Mouse (Mus musculus): Measurements from ENCODE around the gene Ccpg1os. TPM values are rescaled to one million over a fixed set of nuclear protein-coding genes. Genes with fewer than 3 reads are reported as not detected.

Ccpg1os gene
- polyA plus RNA-seq, 1 experiment from 2014 or later = 13.5 TPM

DNA sequence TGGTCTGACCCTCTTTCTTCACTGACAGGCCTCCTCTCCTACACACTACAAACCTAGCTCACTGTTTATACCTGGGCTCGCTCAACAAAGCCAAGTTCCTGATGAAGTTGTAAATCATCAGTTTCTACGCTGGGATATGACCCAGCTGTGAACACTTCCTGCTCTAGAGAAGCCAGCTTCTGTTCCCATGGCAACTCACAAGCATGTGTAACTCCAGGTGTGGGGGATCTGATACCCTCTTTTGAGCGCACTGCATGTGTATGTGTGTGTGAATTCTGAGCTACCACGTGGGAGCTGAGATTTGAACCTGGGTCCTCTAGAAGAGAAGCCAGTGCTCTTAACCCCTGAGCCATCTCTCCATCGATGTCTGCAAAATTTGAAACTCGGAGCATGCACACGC is 35.6 kb downstream of the Ccpg1os start:
- WGBS (ENCODE audit: insufficient replicate concordance) = 71% methylated on average over 7 of the region's 7 CpGs
- Histone ChIP-seq H3K27ac (ENCODE audit: low read depth, low read length) (no peak overlapping the region), H3K36me3 (ENCODE audit: control insufficient read depth, insufficient read depth, low read length) (peaks cover 3% of the 10 kb centered on the region; the same call in 1 of the 2 replicates), H3K9ac (ENCODE audit: low read depth, low read length) (no peak overlapping the region), H3K9me3 (replicated peaks; ENCODE audit: control insufficient read depth, low read length) (no peaks in the 10 kb centered on the region), H3K4me1 (ENCODE audit: control insufficient read depth, insufficient read depth, low read length) (no peaks in the 10 kb centered on the region), H3K4me2 (no peak overlapping the region), H3K4me3 (ENCODE audit: low read depth, low read length) (no peak overlapping the region), H3K27me3 (ENCODE audit: control insufficient read depth, insufficient read depth, low read length) (no peaks in the 10 kb centered on the region)
- ATAC-seq (replicated peaks; ENCODE audit: insufficient number of reproducible peaks, low FRiP score, low TSS enrichment) = no peak

DNA sequence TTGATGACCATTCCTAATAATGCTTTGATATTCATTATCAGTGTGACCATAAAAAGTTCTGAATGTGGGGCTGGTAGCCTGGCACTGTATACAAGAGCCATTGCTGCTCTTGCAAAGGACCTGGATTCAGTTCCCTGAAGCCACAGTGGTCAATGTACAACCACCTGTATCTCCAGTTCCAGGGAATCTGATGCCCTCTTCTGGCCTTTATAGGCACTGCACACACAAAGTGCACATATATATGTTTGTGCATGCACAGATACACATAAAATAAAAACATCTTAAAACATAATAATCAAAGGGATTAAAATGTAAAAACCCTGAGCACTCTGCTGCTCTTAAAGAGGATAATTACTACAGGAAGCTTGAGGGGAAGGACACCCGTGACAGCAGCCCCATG is 38.2 kb downstream of the Ccpg1os start:
- no peak for ATAC-seq (replicated peaks; ENCODE audit: insufficient number of reproducible peaks, low FRiP score, low TSS enrichment)
- H3K27ac ChIP-seq (ENCODE audit: low read depth, low read length) = no peak overlapping the region
- no peak overlapping the region for H3K4me3 ChIP-seq (ENCODE audit: low read depth, low read length)
- no peak overlapping the region for H3K9ac ChIP-seq (ENCODE audit: low read depth, low read length)
- H3K9me3 ChIP-seq (replicated peaks; ENCODE audit: control insufficient read depth, low read length) = no peaks in the 10 kb centered on the region
- no peaks in the 10 kb centered on the region for H3K4me1 ChIP-seq (ENCODE audit: control insufficient read depth, insufficient read depth, low read length)
- no peak overlapping the region for H3K4me2 ChIP-seq
- WGBS (ENCODE audit: insufficient replicate concordance) = 84% methylated on average over 1 of the region's 1 CpGs
- peaks cover 3% of the 10 kb centered on the region; the same call in 1 of the 2 replicates for H3K36me3 ChIP-seq (ENCODE audit: control insufficient read depth, insufficient read depth, low read length)
- no peaks in the 10 kb centered on the region for H3K27me3 ChIP-seq (ENCODE audit: control insufficient read depth, insufficient read depth, low read length)

DNA sequence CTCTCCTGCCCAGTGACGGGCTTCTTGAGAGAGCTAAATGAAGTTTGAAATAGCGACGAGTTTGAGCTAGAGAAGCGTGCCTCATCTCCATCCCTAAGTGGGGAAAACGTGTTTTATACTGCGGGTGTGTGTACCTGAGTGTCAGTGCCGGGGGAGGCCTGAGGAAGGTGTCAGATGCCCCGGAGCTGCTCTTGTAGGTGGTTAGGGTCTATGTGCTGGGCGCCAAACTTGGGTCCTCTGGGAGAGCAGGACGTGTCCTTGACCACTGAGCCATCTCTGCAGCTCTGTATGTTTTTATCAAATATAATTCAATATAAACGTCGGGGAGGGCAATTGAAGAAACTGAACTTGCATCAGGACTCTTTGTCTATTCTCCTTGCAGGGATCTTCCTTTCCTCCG is 40.9 kb downstream of the Ccpg1os start:
- Histone ChIP-seq H3K27ac (ENCODE audit: low read depth, low read length) (no peak overlapping the region), H3K36me3 (ENCODE audit: control insufficient read depth, insufficient read depth, low read length) (peaks cover 3% of the 10 kb centered on the region; the same call in 1 of the 2 replicates), H3K27me3 (ENCODE audit: control insufficient read depth, insufficient read depth, low read length) (no peaks in the 10 kb centered on the region), H3K9ac (ENCODE audit: low read depth, low read length) (no peak overlapping the region), H3K9me3 (replicated peaks; ENCODE audit: control insufficient read depth, low read length) (no peaks in the 10 kb centered on the region), H3K4me1 (ENCODE audit: control insufficient read depth, insufficient read depth, low read length) (no peaks in the 10 kb centered on the region), H3K4me2 (no peak overlapping the region), H3K4me3 (ENCODE audit: low read depth, low read length) (no peak overlapping the region)
- no peak for ATAC-seq (replicated peaks; ENCODE audit: insufficient number of reproducible peaks, low FRiP score, low TSS enrichment)
- WGBS (ENCODE audit: insufficient replicate concordance) = 80% methylated on average over 13 of the region's 13 CpGs

DNA sequence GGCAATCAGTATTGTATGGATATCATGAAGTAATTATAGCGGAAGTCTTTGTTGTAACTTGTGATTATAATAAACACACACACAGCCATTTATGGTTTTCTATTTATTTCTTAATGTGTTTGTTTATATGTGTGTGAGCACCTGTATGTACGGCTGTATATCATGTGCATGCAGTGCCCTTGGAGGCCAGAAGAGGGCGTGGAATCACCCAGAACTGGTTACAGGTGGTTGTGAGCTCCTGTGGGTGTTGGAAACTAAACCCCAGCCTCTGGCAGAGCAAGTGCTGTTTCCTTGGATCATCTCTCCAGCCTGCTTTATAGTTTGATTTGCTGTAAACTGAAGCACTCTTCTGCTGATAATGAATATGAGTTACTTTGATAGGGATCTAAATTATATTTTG is 41.8 kb downstream of the Ccpg1os start:
- Histone ChIP-seq H3K4me1 (ENCODE audit: control insufficient read depth, insufficient read depth, low read length) (no peaks in the 10 kb centered on the region), H3K27ac (ENCODE audit: low read depth, low read length) (no peak overlapping the region), H3K9me3 (replicated peaks; ENCODE audit: control insufficient read depth, low read length) (no peaks in the 10 kb centered on the region), H3K36me3 (ENCODE audit: control insufficient read depth, insufficient read depth, low read length) (peaks cover 3% of the 10 kb centered on the region; the same call in 1 of the 2 replicates), H3K4me3 (ENCODE audit: low read depth, low read length) (no peak overlapping the region), H3K27me3 (ENCODE audit: control insufficient read depth, insufficient read depth, low read length) (no peaks in the 10 kb centered on the region), H3K9ac (ENCODE audit: low read depth, low read length) (no peak overlapping the region), H3K4me2 (no peak overlapping the region)
- no peak for ATAC-seq (replicated peaks; ENCODE audit: insufficient number of reproducible peaks, low FRiP score, low TSS enrichment)
- 53% methylated on average over 3 of the region's 3 CpGs for WGBS (ENCODE audit: insufficient replicate concordance)

DNA sequence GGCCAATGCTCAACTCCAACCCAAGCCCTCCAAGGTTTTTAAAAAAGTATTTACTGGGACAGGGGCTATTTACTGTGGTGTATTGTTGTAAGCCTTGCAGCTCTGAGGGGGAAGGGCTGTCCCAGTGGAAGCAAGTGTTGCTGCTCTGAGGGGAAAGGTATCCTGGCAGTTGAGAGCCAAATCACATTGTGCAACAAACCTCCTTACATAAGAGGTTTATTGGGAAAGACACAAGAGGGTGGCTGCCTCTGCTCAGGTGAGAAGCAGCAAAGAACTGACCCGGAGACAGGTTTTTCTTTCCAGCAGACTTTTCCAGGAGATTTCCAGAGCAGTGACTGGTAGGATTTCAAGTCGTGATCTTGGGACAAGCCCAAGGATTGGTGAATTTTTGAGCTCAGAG is 48.9 kb downstream of the Ccpg1os start:
- ATAC-seq (replicated peaks; ENCODE audit: insufficient number of reproducible peaks, low FRiP score, low TSS enrichment) = no peak
- Histone ChIP-seq H3K4me2 (no peak overlapping the region), H3K9me3 (replicated peaks; ENCODE audit: control insufficient read depth, low read length) (no peaks in the 10 kb centered on the region), H3K36me3 (ENCODE audit: control insufficient read depth, insufficient read depth, low read length) (no peaks in the 10 kb centered on the region), H3K4me3 (ENCODE audit: low read depth, low read length) (no peak overlapping the region), H3K9ac (ENCODE audit: low read depth, low read length) (no peak overlapping the region), H3K27me3 (ENCODE audit: control insufficient read depth, insufficient read depth, low read length) (no peaks in the 10 kb centered on the region), H3K27ac (ENCODE audit: low read depth, low read length) (no peak overlapping the region), H3K4me1 (ENCODE audit: control insufficient read depth, insufficient read depth, low read length) (no peaks in the 10 kb centered on the region)
- 54% methylated on average over 2 of the region's 2 CpGs for WGBS (ENCODE audit: insufficient replicate concordance)

DNA sequence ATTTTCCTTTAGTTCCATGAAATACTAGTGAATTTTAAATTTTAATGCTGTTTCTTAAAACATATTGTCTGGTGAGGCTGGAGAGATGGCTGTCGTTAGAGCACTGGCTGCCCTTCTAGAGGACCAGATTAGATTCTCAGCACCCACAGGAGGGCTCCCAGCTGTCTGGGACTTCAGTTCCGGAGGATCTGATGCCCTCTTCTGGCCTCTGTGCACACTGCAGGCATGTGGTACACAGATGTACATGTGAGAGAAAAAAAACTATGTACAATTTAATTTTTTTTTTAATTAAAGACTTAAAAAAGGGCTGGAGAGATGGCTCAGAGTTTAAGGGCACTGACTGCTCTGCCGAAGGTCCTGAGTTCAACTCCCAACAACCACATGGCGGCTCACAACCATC is 49.9 kb downstream of the Ccpg1os start:
- H3K4me2 ChIP-seq = no peak overlapping the region
- no peaks in the 10 kb centered on the region for H3K36me3 ChIP-seq (ENCODE audit: control insufficient read depth, insufficient read depth, low read length)
- no peak overlapping the region for H3K9ac ChIP-seq (ENCODE audit: low read depth, low read length)
- WGBS (ENCODE audit: insufficient replicate concordance) = 76% methylated on average over 4 of the region's 4 CpGs
- no peaks in the 10 kb centered on the region for H3K27me3 ChIP-seq (ENCODE audit: control insufficient read depth, insufficient read depth, low read length)
- no peak for ATAC-seq (replicated peaks; ENCODE audit: insufficient number of reproducible peaks, low FRiP score, low TSS enrichment)
- H3K4me3 ChIP-seq (ENCODE audit: low read depth, low read length) = no peak overlapping the region
- H3K9me3 ChIP-seq (replicated peaks; ENCODE audit: control insufficient read depth, low read length) = no peaks in the 10 kb centered on the region
- H3K4me1 ChIP-seq (ENCODE audit: control insufficient read depth, insufficient read depth, low read length) = no peaks in the 10 kb centered on the region
- no peak overlapping the region for H3K27ac ChIP-seq (ENCODE audit: low read depth, low read length)

DNA sequence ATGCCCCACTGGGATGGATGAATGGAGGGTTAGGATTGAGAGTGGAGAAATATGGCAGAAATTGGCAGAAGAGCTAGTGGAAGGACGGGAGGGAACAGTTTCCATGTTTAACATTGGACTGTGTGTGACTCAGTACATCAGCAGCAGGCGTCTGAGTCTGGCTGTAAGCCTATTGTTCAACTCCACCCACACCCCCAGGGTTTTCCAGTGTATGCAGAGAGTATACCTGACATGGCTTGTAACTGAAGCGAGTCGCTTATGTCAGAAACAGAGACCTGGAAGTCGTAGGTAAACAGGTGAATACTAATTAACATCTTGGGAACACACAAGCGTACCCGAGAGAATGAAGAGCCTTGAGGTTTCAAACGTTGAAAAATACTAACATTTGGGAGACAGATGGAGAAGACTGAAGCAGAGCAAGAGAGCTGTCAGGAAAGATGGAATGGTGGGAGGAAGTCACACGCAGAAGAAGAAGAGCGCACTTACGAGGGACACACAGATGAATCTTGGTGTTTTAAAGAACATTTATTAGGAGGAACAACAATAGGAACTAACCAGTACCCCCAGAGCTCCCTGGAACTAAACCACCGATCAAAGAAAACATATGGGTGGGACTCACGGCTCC is 53.9 kb downstream of the Ccpg1os start:
- no peak for ATAC-seq (replicated peaks; ENCODE audit: insufficient number of reproducible peaks, low FRiP score, low TSS enrichment)
- Histone ChIP-seq H3K36me3 (ENCODE audit: control insufficient read depth, insufficient read depth, low read length) (no peaks in the 10 kb centered on the region), H3K27me3 (ENCODE audit: control insufficient read depth, insufficient read depth, low read length) (peaks cover 12% of the 10 kb centered on the region), H3K4me1 (ENCODE audit: control insufficient read depth, insufficient read depth, low read length) (no peaks in the 10 kb centered on the region), H3K4me3 (ENCODE audit: low read depth, low read length) (no peak overlapping the region), H3K4me2 (no peak overlapping the region), H3K9me3 (replicated peaks; ENCODE audit: control insufficient read depth, low read length) (no peaks in the 10 kb centered on the region), H3K9ac (ENCODE audit: low read depth, low read length) (no peak overlapping the region), H3K27ac (ENCODE audit: low read depth, low read length) (no peak overlapping the region)
- 73% methylated on average over 13 of the region's 13 CpGs for WGBS (ENCODE audit: insufficient replicate concordance)

Small RNAs within 50 kb of the gene (microRNA-seq; reads per million reads assigned to microRNA genes)
- not detected for gene Gm27353 (ENCODE audit: borderline number of aligned reads)

Other genes starting within 250 kb of the Ccpg1os start
- 3.2 and 4.3 TPM in 2 replicates for gene Prtg, start 178.5 kb downstream of the Ccpg1os start, polyA plus RNA-seq (2014; fragmentation: Nextera tagmentation; extraction: Ambion mirVana)
- gene Pygo1, start 59.7 kb downstream of the Ccpg1os start, polyA plus RNA-seq (2014; fragmentation: Nextera tagmentation; extraction: Ambion mirVana) = 2.0 and 2.9 TPM in 2 replicates
- 0.50 and 1.2 TPM in 2 replicates for gene Dyx1c1, start 26.6 kb downstream of the Ccpg1os start, polyA plus RNA-seq (2014; fragmentation: Nextera tagmentation; extraction: Ambion mirVana)
- not detected in 2 replicates for gene Gm44503, start 26.5 kb downstream of the Ccpg1os start, polyA plus RNA-seq (2014; fragmentation: Nextera tagmentation; extraction: Ambion mirVana)
- gene Ccpg1, start within 50 bp of the Ccpg1os start, polyA plus RNA-seq (2014; fragmentation: Nextera tagmentation; extraction: Ambion mirVana) = 17.4 and 28.7 TPM in 2 replicates
- 10.7 and 11.3 TPM in 2 replicates for gene Pigb, start 55.0 kb upstream of the Ccpg1os start, polyA plus RNA-seq (2014; fragmentation: Nextera tagmentation; extraction: Ambion mirVana)
- 1.6 and 2.0 TPM in 2 replicates for gene Rab27a, start 59.5 kb upstream of the Ccpg1os start, polyA plus RNA-seq (2014; fragmentation: Nextera tagmentation; extraction: Ambion mirVana)
- not detected in 2 replicates for gene Khdc3, start 116.5 kb upstream of the Ccpg1os start, polyA plus RNA-seq (2014; fragmentation: Nextera tagmentation; extraction: Ambion mirVana)
- gene Gm20509, start 117.1 kb upstream of the Ccpg1os start, polyA plus RNA-seq (2014; fragmentation: Nextera tagmentation; extraction: Ambion mirVana) = not detected in 2 replicates
- gene Rsl24d1, start 128.0 kb upstream of the Ccpg1os start, polyA plus RNA-seq (2014; fragmentation: Nextera tagmentation; extraction: Ambion mirVana) = 102 and 110 TPM in 2 replicates

Measured in heart, embryonic 11.5 days (tissue).